Mouse (Mus musculus) MEL-GATA-1-ER (cell line): ENCODE measurements at regions not wholly inside any gene's neighbourhood (a gene's known extent, or its start where the extent isn't known, plus 50 kb on each side); places are given as distances from the start of the nearest gene placed in this dataset.

Source experiments
- DNase-seq: peaks from one replicate; pipeline ENCODE4 v3.0.0-alpha.2; 2012; ENCODE audit warnings: low read depth; ENCODE audit errors: extremely low read depth

- DNase-seq: no peak
These were observed 62.5 kb upstream of the Lrch2 start for GRCm38 (mm10) chrX:147616374-147616773.

GRCm38 (mm10) chrX:147608660-147609059 lies 54.8 kb upstream of the Lrch2 start:
- DNase-seq: peak; percentile 8
